Mouse (Mus musculus): ENCODE measurements around the gene Ddx50.
A peak's percentile ranks its signal among the peaks of the same experiment; 100 is the strongest.

- TF ChIP-seq POLR2A (IDR thresholded peaks at IDR 0.05; ENCODE audit: borderline replicate concordance, insufficient read depth, low read length) (no peak), CTCF (IDR thresholded peaks at IDR 0.05; ENCODE audit: borderline replicate concordance, insufficient read depth, low read depth, low read length) (peak; percentile 67; the same call in 1 of the 2 replicates)
These were observed 60.8 kb downstream of the Ddx50 start for GRCm38 (mm10) chr10:62590200-62590599.

All from cerebellum, adult 2 months (tissue).